Mouse (Mus musculus): Measurements from ENCODE around the gene Rwdd2b. TPM values are rescaled to one million over a fixed set of nuclear protein-coding genes. Genes with fewer than 3 reads are reported as not detected.

Rwdd2b gene
- 11.0 and 12.2 TPM in 2 replicates for polyA plus RNA-seq (2015; fragmentation: Nextera tagmentation; extraction: Ambion mirVana)

DNA sequence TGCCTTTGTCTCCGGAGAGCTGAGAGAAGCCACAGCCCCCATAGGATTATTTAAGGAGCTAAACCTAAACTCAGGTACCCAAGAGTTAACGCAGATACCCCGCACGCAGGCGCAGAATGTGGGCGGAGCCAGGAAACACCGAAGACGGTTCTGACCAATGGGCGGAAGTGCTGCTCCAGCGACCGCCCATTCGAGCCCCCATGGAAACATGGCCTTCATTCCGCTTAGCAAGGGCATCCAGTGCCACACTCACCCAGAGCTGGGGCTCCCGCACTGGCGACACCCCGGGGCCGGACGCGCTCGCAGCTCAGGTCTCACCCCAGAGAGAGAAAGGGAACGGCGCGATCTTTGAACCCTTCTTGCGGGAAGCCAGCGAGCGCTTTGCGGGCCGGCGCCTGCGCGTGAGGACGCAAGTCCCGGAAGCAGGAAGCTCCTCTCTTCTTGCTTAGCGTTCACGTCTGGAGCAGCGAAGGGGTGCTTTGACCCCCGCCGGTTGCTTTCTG is at the start of gene Rwdd2b:
TSS of gene Rwdd2b (minus strand) at position 390 of the 503 bp plus-strand sequence.
- H3K9me3 ChIP-seq = no peaks in the 10 kb centered on the region
- peak within 1 kb of the TSS; percentile 95 for H3K9ac ChIP-seq
- peaks cover 7% of the 10 kb centered on the region; the same call in 1 of the 2 replicates for H3K36me3 ChIP-seq
- under 1% methylated on average over 38 of the region's 38 CpGs for WGBS
- ATAC-seq (ENCODE audit: extremely low read depth, insufficient number of reproducible peaks, low FRiP score, low TSS enrichment) = peak; percentile 94
- H3K4me3 ChIP-seq = peak within 1 kb of the TSS; percentile 90
- no peaks in the 10 kb centered on the region for H3K27me3 ChIP-seq (replicated peaks)
- peak within 1 kb of the TSS; percentile 92 for H3K4me2 ChIP-seq
- peaks cover 19% of the 10 kb centered on the region for H3K4me1 ChIP-seq
- H3K27ac ChIP-seq (replicated peaks) = peak within 1 kb of the TSS; percentile 91

DNA sequence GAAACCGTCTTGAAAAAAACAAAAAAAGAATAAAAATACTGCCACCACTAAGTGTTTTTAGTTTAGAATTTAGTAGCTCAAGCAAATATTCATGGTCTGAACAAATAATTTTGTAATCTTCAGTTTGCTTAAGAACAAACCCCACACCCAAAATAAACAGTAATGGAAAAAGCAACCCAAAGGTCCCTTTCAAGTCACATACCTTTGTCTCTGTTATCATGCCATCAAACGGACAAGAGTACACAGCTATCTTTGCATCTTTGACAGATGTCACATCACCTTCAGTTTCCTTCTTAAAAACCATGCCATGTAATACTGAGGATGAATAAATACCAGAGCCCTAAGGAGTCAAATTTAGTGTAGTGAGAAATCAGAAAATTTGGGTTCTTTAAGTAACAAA is 48.2 kb upstream of the Rwdd2b start:
- H3K27ac ChIP-seq (replicated peaks) = no peak overlapping the region
- peaks cover 98% of the 10 kb centered on the region for H3K36me3 ChIP-seq
- no peaks in the 10 kb centered on the region for H3K9me3 ChIP-seq
- H3K9ac ChIP-seq = no peak overlapping the region
- H3K4me2 ChIP-seq = no peak overlapping the region
- 76% methylated on average over 2 of the region's 2 CpGs for WGBS
- ATAC-seq (ENCODE audit: extremely low read depth, insufficient number of reproducible peaks, low FRiP score, low TSS enrichment) = no peak
- no peaks in the 10 kb centered on the region for H3K4me1 ChIP-seq
- no peak overlapping the region for H3K4me3 ChIP-seq
- no peaks in the 10 kb centered on the region for H3K27me3 ChIP-seq (replicated peaks)

DNA sequence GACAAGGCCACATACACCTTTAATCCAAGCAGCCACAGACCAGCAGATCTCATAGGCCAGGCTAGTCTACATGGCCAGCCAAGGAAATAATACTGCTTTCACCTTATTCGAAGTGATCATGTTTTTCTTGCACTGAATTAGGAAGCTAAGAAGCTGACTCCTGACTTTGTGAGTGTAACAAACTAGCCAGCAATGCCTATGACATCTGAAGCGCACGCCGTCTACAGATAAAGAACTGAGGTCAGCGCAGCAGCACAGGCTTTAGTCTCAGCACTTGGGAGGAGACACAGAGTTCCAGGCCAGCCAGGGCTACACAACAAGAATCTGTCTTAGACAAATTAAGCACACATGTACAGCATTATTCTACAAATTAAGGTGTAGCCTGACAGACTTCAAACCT is 46.4 kb upstream of the Rwdd2b start:
- no peaks in the 10 kb centered on the region for H3K4me1 ChIP-seq
- WGBS = 87% methylated on average over 5 of the region's 5 CpGs
- H3K27me3 ChIP-seq (replicated peaks) = no peaks in the 10 kb centered on the region
- H3K4me2 ChIP-seq = no peak overlapping the region
- no peak for ATAC-seq (ENCODE audit: extremely low read depth, insufficient number of reproducible peaks, low FRiP score, low TSS enrichment)
- no peaks in the 10 kb centered on the region for H3K9me3 ChIP-seq
- peaks cover 96% of the 10 kb centered on the region for H3K36me3 ChIP-seq
- H3K27ac ChIP-seq (replicated peaks) = no peak overlapping the region
- no peak overlapping the region for H3K4me3 ChIP-seq
- no peak overlapping the region for H3K9ac ChIP-seq

DNA sequence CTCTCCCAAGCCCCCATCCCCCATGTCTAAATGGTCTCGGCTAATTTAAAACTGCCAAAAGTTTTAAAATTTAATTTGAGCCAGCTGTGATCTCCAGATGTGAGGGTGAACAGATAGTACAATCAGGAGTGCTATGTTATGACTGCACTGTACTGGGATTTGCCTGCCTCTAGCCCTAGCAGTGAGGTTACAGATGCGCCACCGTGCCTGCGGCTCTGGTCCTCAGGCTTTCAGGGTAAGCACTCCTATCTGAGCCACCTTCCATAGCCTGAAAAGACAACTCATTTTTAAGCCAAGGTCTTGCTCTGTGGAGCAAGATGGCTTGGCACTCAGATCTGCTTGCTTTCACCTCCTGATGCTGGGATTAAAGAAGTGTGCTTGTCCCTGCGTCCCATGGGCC is 44.0 kb upstream of the Rwdd2b start:
- Histone ChIP-seq H3K9me3 (no peaks in the 10 kb centered on the region), H3K4me3 (no peak overlapping the region), H3K9ac (no peak overlapping the region), H3K36me3 (peaks cover 92% of the 10 kb centered on the region), H3K4me1 (no peaks in the 10 kb centered on the region), H3K4me2 (no peak overlapping the region), H3K27ac (replicated peaks) (no peak overlapping the region), H3K27me3 (replicated peaks) (no peaks in the 10 kb centered on the region)
- no peak for ATAC-seq (ENCODE audit: extremely low read depth, insufficient number of reproducible peaks, low FRiP score, low TSS enrichment)
- 87% methylated on average over 5 of the region's 5 CpGs for WGBS

DNA sequence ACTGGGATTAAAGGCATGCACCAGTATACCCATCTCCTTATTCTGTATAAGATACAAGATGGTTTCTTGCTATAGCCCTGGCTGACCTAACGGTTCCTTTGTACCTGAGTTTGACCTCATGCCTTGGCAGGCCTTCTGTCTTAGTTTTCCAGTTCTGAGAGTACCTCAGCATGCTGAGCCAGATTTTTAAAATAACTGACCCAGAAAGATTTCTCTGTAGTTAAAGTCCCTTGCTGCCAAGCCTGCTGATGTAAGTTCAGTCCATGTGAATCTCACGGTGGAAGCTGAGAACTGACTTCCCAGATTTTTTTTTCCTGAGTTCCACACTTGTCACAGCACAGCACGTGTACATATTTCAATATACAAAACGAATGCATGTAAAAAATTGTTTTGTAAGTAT is 30.2 kb upstream of the Rwdd2b start:
- Histone ChIP-seq H3K27ac (replicated peaks) (no peak overlapping the region), H3K9ac (no peak overlapping the region), H3K27me3 (replicated peaks) (no peaks in the 10 kb centered on the region), H3K4me1 (no peaks in the 10 kb centered on the region), H3K36me3 (peaks cover 88% of the 10 kb centered on the region), H3K9me3 (no peaks in the 10 kb centered on the region), H3K4me3 (no peak overlapping the region), H3K4me2 (no peak overlapping the region)
- 88% methylated on average over 4 of the region's 4 CpGs for WGBS
- ATAC-seq (ENCODE audit: extremely low read depth, insufficient number of reproducible peaks, low FRiP score, low TSS enrichment) = no peak

DNA sequence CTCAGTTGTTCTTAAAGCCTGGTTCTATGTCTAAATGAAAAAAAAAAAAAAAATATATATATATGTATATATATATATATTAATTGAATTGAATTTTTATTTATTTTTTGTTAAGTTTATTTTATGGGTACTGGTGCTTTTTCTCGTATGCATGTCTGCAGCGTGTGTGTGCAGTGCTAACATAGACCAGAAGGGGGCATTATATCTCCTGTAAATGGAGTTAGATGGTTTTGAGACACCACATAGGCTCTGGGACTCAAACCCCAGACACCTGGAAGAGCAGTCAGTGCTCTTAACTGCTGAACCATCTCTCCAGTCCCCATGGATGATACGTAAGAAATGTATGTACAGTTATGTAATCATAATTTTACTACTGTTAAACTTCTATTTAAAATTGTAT is 18.4 kb upstream of the Rwdd2b start:
- ATAC-seq (ENCODE audit: extremely low read depth, insufficient number of reproducible peaks, low FRiP score, low TSS enrichment) = no peak
- WGBS = 96% methylated on average over 3 of the region's 3 CpGs
- Histone ChIP-seq H3K27ac (replicated peaks) (no peak overlapping the region), H3K9ac (no peak overlapping the region), H3K4me2 (no peak overlapping the region), H3K4me3 (no peak overlapping the region), H3K36me3 (peaks cover 48% of the 10 kb centered on the region), H3K9me3 (no peaks in the 10 kb centered on the region), H3K4me1 (peaks cover 20% of the 10 kb centered on the region), H3K27me3 (replicated peaks) (no peaks in the 10 kb centered on the region)

DNA sequence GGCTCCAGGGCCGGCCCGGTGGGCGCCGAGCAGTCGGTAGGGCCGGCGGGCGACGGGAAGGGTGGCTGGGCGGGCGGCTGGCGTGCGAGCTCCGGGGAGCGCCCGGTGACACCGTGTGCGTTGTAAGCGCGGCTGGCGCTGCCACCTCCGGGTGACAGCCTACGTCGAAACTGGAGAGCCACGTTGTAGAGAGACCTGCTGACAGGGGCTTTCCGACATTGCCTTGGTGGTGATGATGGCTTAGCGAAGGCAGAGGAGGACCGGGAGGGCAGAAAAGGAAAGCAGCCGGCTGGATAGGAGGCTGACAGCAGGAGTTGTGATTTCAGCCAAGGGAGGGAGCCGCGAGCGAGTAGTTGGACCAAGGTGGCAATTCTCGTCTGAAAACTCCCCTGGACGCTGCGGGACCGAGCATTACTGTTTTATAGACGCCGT is 14.8 kb upstream of the Rwdd2b start:
- peaks cover 19% of the 10 kb centered on the region for H3K36me3 ChIP-seq
- peak overlapping the region; percentile 89 for H3K4me3 ChIP-seq
- H3K4me2 ChIP-seq = peak overlapping the region; percentile 95
- peaks cover 20% of the 10 kb centered on the region for H3K4me1 ChIP-seq
- peak overlapping the region; percentile 95 for H3K9ac ChIP-seq
- peak overlapping the region; percentile 85 for H3K27ac ChIP-seq (replicated peaks)
- H3K9me3 ChIP-seq = no peaks in the 10 kb centered on the region
- peak; percentile 54; the same call in 1 of the 2 replicates for ATAC-seq (ENCODE audit: extremely low read depth, insufficient number of reproducible peaks, low FRiP score, low TSS enrichment)
- WGBS = under 1% methylated on average over 38 of the region's 38 CpGs
- no peaks in the 10 kb centered on the region for H3K27me3 ChIP-seq (replicated peaks)

DNA sequence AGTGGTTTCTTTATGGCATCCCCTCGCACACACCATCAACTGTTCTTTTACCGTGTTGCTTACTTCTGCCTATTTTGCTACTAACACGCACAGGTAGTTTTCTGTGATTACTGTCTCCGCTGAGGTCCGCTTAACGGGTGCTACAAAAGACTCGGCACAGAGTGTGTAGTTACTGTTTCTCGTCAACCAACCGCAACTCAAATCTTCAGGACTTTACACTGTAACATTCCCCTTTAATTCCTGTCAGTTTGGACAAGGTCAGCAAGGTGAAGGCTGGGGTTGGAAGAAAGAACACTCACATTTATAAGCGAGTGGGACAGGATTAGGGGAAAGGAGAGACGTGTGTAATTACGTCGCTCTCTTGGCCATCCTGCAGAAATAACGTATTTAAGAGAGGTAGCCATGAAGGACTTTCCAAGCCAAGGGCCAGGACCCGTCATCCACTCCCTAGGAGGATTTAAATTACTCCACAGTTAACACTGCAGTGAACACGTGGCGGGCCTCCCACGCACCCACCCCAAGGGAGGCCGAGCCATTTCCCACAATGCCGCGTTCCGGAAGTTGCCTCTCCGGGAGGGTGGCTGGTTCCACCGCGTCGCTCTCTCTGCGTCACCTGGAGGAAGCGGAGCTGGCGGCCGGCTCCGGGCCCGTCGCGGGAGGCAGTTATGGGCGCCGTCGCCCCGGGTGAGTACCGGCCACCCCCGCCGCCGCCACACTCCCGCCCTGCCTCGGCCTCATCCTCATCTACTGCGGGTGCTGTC is 14.2 kb upstream of the Rwdd2b start, which contains the start of gene Usp16:
TSS of gene Usp16 (plus strand) at position 285 of the 761 bp plus-strand sequence.
- Histone ChIP-seq H3K27me3 (replicated peaks) (no peaks in the 10 kb centered on the region), H3K4me2 (peak within 1 kb of the TSS; percentile 95), H3K27ac (replicated peaks) (peak within 1 kb of the TSS; percentile 85), H3K4me3 (peak within 1 kb of the TSS; percentile 89), H3K9me3 (no peaks in the 10 kb centered on the region), H3K36me3 (peaks cover 13% of the 10 kb centered on the region), H3K4me1 (peaks cover 20% of the 10 kb centered on the region), H3K9ac (peak within 1 kb of the TSS; percentile 95)
- WGBS = 9% methylated on average over 45 of the region's 45 CpGs
- peak; percentile 92 for ATAC-seq (ENCODE audit: extremely low read depth, insufficient number of reproducible peaks, low FRiP score, low TSS enrichment)

DNA sequence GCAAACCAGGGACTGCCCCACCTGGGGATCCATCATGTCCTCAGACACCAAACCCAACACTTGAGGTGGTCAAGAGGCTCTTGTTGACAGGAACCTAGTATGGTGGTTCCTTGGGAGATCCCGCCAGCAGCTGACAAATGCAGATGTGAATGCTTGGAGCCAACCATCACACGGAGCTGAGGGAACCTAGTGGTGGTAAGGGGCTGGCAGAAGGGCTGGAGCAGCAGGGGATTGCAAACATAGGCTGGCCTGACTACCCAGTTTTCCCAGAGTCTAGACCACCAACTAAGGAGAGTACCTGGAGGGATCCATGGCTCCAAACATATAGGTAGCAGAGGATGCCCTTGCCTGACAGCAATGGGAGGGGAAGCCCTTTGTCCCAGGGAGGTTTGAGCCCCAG is 12.9 kb upstream of the Rwdd2b start:
- Histone ChIP-seq H3K4me1 (peaks cover 20% of the 10 kb centered on the region), H3K27ac (replicated peaks) (no peak overlapping the region), H3K27me3 (replicated peaks) (no peaks in the 10 kb centered on the region), H3K9ac (no peak overlapping the region), H3K36me3 (0 out of 2 replicates have a peak, but pooled peaks cover under 1% of the 10 kb centered on the region), H3K9me3 (no peaks in the 10 kb centered on the region), H3K4me2 (no peak overlapping the region), H3K4me3 (no peak overlapping the region)
- WGBS = 67% methylated on average over 2 of the region's 2 CpGs
- no peak for ATAC-seq (ENCODE audit: extremely low read depth, insufficient number of reproducible peaks, low FRiP score, low TSS enrichment)

DNA sequence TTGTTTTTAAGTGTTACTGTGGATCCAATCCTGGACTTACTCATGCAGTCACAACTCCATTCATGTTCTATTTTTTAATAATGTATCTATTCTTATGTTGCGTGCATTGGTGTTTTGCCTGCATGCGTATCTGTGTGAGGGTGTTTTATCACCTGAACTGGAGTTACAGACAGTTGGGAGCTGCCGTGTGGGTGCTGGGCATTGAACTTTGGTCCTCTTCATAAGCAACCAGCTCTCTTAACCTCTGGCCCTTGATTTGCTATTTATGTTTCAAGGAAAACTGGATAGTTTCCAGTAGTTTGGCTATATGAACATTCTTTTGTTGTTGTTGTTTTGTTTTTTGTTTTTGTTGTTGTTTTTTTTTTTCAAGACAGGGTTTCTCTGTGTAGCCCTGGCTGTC is 5.2 kb upstream of the Rwdd2b start:
- no peaks in the 10 kb centered on the region for H3K36me3 ChIP-seq
- H3K9ac ChIP-seq = no peak overlapping the region
- H3K4me2 ChIP-seq = no peak overlapping the region
- H3K9me3 ChIP-seq = no peaks in the 10 kb centered on the region
- H3K27ac ChIP-seq (replicated peaks) = no peak overlapping the region
- H3K4me3 ChIP-seq = no peak overlapping the region
- WGBS = 80% methylated on average over 3 of the region's 3 CpGs
- ATAC-seq (ENCODE audit: extremely low read depth, insufficient number of reproducible peaks, low FRiP score, low TSS enrichment) = no peak
- no peaks in the 10 kb centered on the region for H3K27me3 ChIP-seq (replicated peaks)
- H3K4me1 ChIP-seq = peaks cover 12% of the 10 kb centered on the region

DNA sequence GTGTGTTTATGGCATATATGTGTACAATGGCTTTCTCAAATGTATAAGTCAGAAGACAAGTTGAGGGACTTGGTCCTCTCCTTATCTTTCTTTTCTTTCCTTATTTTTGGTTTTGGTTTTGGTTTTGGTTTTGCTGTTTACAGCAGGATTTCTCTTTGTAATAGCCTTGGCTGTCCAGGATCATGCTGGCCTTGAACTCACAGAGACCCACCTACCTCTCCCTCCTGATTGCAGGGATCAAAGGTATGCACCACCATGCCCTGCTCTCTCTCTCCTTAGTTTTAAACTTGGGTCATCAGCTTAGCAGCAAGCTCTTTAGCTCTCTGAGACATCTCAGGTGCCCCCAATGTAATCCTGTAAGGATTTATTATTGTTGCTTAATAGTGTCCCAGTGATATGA is 4.7 kb upstream of the Rwdd2b start:
- H3K36me3 ChIP-seq = no peaks in the 10 kb centered on the region
- H3K9me3 ChIP-seq = no peaks in the 10 kb centered on the region
- ATAC-seq (ENCODE audit: extremely low read depth, insufficient number of reproducible peaks, low FRiP score, low TSS enrichment) = no peak
- H3K4me1 ChIP-seq = peaks cover 12% of the 10 kb centered on the region
- H3K9ac ChIP-seq = no peak overlapping the region
- no peak overlapping the region for H3K4me2 ChIP-seq
- no peak overlapping the region for H3K27ac ChIP-seq (replicated peaks)
- no peaks in the 10 kb centered on the region for H3K27me3 ChIP-seq (replicated peaks)
- H3K4me3 ChIP-seq = no peak overlapping the region

DNA sequence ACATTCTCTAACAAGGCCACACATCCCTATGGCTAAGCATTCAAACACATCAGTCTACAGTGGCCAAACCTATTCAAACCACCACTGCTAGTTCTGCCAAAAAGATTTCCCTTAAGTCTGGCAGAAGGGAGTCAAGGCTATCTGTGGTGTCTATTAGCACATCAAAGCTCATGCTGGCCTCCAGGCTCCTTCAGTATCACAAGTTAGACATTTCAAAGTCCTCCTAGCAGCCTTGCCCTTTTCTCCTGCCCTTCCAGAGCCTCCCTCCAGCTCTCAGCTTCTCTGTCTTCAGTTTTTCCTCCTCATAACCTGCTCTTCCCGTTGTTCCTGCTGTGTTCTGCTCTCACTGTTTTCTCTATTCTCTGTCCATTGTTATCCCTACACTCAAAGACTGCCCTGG is 3.7 kb upstream of the Rwdd2b start:
- Histone ChIP-seq H3K27ac (replicated peaks) (no peak overlapping the region), H3K4me1 (peaks cover 19% of the 10 kb centered on the region), H3K4me3 (no peak overlapping the region), H3K9me3 (no peaks in the 10 kb centered on the region), H3K9ac (no peak overlapping the region), H3K4me2 (no peak overlapping the region), H3K27me3 (replicated peaks) (no peaks in the 10 kb centered on the region), H3K36me3 (no peaks in the 10 kb centered on the region)
- no peak for ATAC-seq (ENCODE audit: extremely low read depth, insufficient number of reproducible peaks, low FRiP score, low TSS enrichment)
- 53% methylated on average over 1 of the region's 1 CpGs for WGBS

All from heart, embryonic 13.5 days (tissue).